Mouse (Mus musculus) thymus, postnatal 0 days (tissue): Measurements from ENCODE around the gene Olfr527. TPM values are rescaled to one million over a fixed set of nuclear protein-coding genes. Genes with fewer than 3 reads are reported as not detected.

Experiments used
- DNase-seq: peaks from one replicate; pipeline ENCODE4 v3.0.0-alpha.2; 2015; ENCODE audit warnings: low spot score
- polyA plus RNA-seq: library from polyadenylated mRNA; unstranded; fragments of >200 nt; fragmentation: Nextera tagmentation; extraction: Ambion mirVana; gene quantifications from 2 replicates; pipeline ENCODE4 v1.2.1, GENCODE M21; 2015

The Olfr527 gene
- 0.06 TPM in 1 of 2 replicates, not detected in the other for polyA plus RNA-seq

DNA sequence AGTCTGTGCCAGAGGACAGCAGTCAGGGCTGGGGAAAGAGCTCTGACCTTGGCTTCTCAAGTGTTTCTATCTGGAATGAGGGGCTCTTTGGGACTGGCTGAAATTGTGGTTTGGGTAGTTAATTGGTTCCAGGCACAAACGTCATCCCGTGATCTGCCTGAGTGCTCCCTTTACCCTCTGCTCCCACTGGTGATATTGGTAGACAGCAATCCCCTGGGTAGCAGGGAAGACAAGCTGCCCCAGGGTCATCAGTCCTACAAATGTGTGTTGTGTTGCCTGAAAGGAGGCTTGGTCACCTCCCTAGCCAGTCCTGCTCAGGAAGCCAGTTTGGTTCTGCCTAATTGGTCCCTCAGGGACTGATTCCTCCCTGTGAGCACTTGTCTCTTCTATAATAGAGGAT is at the start of gene Olfr527:
Gene Olfr527, plus strand, starts transcription at position 301 of the 400 bp plus-strand sequence.
- DNase-seq = no peak

DNA sequence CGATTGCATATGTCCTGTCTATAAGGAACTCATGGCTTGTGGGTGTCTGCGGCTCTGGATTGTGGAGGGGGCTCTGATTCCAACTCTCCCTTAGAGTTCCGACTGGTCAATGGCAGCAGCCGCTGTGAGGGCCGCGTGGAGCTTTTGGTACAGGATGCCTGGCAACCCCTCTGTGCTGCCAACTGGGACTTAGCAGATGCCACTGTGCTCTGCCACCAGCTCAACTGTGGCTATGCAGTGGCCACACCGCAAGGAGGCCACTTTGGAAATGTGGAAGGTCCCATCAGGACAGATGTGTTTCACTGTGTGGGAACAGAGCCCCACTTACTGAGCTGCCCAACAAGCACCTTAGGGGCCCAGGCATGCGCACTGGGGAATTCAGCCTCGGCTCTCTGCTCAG is 38.1 kb upstream of the Olfr527 start:
- DNase-seq = no peak

DNA sequence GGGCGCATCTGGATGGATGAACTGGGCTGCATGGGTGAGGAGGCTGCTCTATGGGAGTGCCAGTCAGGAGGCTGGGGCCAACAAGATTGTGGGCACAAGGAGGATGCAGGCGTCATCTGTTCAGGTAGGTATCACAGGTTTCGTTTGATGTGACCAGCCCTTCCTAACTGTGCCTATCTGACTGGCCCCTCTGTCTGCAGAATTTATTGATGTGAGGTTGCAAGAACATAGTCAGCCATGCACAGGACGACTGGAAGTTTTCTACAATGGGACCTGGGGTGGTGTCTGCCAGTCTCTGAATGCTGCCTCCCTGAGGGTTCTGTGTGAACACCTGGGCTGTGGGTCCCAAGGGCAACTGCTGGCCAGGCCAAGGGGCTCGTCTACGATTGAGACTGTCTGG is 36.9 kb upstream of the Olfr527 start:
- DNase-seq = no peak

DNA sequence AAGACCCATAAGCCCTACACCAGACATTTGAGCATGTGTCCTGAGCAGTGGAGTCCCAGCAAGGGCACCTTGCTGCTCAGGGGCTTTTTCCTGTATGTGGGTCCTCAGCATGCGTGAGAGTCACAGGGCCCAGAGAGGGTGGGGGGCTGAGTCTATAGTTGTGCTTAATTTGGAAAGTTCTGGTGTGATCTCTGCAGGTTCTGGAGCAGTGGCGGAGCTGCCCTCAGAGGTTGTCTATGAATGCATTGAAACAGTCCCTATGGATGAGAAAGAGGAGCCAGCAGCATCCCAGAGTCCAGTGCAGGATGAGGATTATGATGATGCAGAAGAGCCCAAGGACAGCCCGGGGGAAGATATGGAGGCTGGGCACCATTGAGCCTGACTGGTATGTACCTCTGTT is 34.4 kb upstream of the Olfr527 start:
- DNase-seq = no peak

DNA sequence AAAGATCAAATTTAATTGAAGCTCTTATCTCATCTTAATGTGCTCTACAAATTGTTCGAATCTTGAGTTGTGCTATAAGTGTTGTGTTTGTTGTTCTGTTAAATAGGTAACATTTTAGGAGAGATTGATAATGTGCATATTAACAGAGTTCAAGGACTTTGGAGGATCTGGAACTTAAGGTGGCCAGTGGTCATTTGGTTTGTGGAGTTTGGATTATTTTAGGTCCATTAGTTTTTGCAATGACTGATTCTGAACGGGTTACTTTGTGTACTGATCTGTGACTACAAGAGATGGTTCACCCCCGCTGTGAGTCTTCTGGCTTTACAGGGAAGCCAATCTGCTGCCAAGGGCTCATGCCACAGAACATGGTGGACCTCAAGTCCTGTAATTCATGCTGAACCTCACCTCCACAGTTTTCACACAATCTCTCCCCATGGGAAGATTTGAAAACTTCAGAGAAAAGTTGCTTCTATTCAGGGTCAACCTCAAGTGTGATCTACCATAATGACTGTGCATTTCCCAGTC is 13.9 kb upstream of the Olfr527 start:
- DNase-seq = no peak

DNA sequence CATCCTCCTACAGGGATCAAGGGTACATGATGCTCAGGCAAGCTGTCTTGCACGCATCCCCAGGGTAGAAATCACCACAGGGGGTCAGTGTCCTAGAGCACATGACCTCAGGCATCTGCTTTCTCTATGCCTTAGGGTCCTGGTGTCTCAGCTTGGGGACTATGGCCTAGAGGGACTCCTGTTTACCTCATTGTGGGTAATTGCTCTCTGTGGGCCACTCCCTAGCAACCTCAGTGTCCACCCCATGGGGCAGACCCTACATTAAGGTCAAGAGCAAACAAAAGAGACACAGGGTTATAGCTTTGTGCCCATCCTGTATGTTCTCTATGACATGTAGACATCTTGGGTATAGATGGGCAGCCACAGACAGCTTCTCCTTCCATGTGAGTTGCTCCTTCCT is 13.3 kb upstream of the Olfr527 start, which contains the start of gene Olfr525:
Gene Olfr525, plus strand, starts transcription at position 301 of the 400 bp plus-strand sequence.
- DNase-seq = peak; percentile 35

DNA sequence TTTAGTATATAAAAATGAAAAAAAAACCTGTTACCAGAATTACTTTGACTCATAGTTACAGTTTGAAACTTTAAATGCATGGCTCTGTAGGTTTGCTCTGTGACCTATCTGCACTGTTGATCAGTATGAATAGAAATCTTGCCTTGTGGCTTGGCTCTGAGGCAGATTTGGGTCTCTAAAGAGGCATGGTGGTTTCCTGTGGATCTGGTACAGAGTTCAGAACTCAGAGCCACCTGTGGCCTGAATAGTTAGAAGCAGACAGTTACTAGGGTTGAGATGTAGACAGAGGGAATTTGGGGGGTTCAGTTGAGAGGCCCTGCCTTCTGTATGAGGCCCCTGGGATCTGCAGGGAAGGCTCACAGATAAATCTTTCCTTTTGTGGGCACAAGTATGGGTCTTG is 12.7 kb upstream of the Olfr527 start:
- DNase-seq = peak; percentile 84

DNA sequence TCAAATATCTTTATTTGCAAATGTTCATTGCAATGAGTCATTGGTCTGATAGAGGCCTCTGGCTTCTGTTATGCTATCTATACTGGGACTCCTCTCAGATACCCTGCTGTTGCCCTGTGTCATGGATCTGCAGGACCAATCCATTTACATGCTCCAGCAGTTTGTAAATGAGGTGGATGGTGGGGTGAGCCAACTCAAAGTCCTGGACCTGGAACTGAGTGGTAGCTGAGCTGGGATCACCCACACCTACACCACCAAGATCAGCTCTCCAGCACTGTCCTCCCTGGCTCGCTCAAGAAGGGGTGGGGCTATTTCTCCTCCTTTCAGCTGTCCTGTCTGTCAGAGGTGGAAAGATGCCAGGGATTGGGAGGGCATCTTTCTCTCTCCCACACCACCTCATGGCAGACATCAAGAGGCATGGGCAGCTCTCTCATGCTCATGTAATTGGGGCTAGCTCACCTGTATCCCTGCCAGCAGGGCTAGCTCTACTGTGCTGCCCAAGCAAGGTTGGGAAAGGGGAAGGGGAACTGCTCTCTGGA is 4.0 kb upstream of the Olfr527 start:
- no peak for DNase-seq

DNA sequence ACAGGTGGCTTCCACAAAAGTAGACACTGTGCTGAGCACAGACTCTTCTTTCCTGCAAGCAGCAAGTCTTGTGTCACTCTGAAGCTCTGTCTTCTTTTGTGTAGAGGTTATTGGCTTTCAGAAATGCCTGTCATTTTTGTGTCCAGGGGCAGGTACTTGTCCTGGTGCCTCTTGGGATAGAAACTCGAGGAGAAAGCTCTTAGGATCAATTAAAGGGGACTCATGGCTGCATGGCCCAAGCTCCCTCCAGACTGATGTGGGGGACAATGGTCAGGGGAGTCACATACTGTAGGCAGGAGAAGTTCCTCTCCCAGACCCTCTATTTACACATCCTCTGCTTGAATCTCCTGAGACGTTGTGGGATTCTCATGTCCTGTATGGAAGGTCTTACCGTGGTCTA is 27.8 kb downstream of the Olfr527 start, which contains the start of gene Olfr60:
Gene Olfr60, minus strand, starts transcription at position 101 of the 400 bp plus-strand sequence.
- no peak for DNase-seq

DNA sequence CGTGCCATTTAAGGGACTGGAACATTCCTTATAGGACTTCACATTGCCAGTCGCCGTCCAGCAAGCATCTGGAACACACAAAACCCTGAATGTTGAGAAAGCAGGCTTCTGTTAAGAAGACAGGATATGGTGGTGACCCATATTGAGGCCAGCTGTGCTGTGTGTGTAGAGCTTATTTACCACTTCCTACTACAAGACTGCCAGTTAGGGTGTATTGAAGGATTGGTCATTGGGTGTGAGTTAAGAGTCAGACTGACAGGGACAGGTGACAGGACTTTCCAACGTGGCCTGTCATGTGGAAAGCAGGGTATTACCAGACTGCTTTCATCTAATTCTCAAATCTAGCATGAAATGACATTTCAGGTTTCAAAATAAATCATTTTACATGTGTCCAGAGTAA is 40.5 kb downstream of the Olfr527 start:
- DNase-seq = peak; percentile 79

DNA sequence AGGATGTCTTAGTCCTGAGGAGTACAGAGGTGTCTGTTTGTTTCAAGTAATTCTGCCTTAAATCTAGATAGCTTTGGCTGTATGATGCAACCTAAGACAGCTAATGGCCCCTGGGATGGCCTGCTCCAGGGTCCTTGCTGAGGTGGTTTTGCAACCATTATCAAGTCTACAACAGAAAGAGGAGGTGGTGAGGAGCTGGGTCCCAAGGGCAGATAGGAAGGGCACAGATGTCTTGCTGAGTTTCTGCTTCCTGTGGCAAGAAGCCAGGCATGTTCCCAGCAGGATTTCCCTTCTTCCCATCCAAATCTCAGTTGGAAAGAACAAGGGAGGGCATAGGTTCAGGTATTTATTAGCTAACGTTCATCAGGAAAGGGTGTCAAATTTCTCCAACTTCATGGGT is 42.4 kb downstream of the Olfr527 start, which contains the start of gene Olfr530:
Gene Olfr530, minus strand, starts transcription at position 101 of the 400 bp plus-strand sequence.
- peak; percentile 25 for DNase-seq

DNA sequence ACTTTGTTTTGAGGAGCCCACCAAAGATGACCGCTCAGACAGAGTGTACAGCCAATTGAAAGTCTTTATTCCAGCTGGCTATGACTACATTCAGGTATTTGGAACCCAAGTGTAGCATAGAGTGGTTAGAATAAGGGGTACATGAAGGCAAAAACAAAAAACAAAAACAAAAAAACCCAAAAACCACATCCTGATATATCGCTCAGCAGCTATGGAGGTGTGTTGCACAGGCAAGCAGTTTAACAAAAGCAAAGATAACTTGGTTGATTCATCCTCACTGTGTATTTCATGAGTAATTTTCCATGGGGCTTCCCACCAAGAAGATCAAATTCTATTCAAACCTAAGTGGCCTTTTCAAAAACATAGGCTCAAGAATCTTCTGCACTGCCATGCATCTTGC is 43.1 kb downstream of the Olfr527 start:
- peak; percentile 80 for DNase-seq

Other genes starting within 250 kb of the Olfr527 start
- gene Prap1, start 240.6 kb upstream of the Olfr527 start, polyA plus RNA-seq = 1.5 and 2.3 TPM in 2 replicates
- 27.8 and 28.6 TPM in 2 replicates for gene Fuom, start 231.6 kb upstream of the Olfr527 start, polyA plus RNA-seq
- 26.8 and 28.8 TPM in 2 replicates for gene Paox, start 218.2 kb upstream of the Olfr527 start, polyA plus RNA-seq
- 95.0 and 102 TPM in 2 replicates for gene Echs1, start 217.5 kb upstream of the Olfr527 start, polyA plus RNA-seq
- 32.1 and 33.1 TPM in 2 replicates for gene Mtg1, start 196.5 kb upstream of the Olfr527 start, polyA plus RNA-seq
- gene Sprn, start 179.1 kb upstream of the Olfr527 start, polyA plus RNA-seq = 0.06 and 0.07 TPM in 2 replicates
- gene Olfr522, start 169.3 kb upstream of the Olfr527 start, polyA plus RNA-seq = not detected in 2 replicates
- 0.08 TPM in 2 replicates for gene Olfr523, start 160.8 kb upstream of the Olfr527 start, polyA plus RNA-seq
- 1.1 and 1.3 TPM in 2 replicates for gene Olfr524, start 128.1 kb upstream of the Olfr527 start, polyA plus RNA-seq
- 40.2 and 40.6 TPM in 2 replicates for gene Cd163l1, start 115.8 kb upstream of the Olfr527 start, polyA plus RNA-seq
- gene 5830411N06Rik, start 86.7 kb upstream of the Olfr527 start, polyA plus RNA-seq = 26.5 and 34.2 TPM in 2 replicates
- 0.03 and 0.08 TPM in 2 replicates for gene Olfr525, start 13.2 kb upstream of the Olfr527 start, polyA plus RNA-seq
- gene Olfr60, start 27.7 kb downstream of the Olfr527 start, polyA plus RNA-seq = not detected in 2 replicates
- gene Olfr530, start 42.3 kb downstream of the Olfr527 start, polyA plus RNA-seq = 0.21 TPM in 1 of 2 replicates, not detected in the other
- 0.05 and 0.08 TPM in 2 replicates for gene Olfr531, start 68.9 kb downstream of the Olfr527 start, polyA plus RNA-seq
- gene Olfr532, start 87.6 kb downstream of the Olfr527 start, polyA plus RNA-seq = not detected in 2 replicates
- gene Olfr533, start 129.4 kb downstream of the Olfr527 start, polyA plus RNA-seq = not detected in 2 replicates
- not detected in 2 replicates for gene Olfr535, start 150.2 kb downstream of the Olfr527 start, polyA plus RNA-seq
- not detected in 2 replicates for gene Olfr536, start 173.4 kb downstream of the Olfr527 start, polyA plus RNA-seq
- gene Olfr538, start 233.9 kb downstream of the Olfr527 start, polyA plus RNA-seq = not detected in 2 replicates